Mouse (Mus musculus) urinary bladder, adult 18-20 months (tissue): Measurements from ENCODE around the gene Cacna1d.

Experiments
- DNase-seq, 2 experiments: peaks; one replicate each; pipeline ENCODE4 v3.0.0; 2022; ENCODE audit warnings: low spot score in 2 of 2, mixed read lengths in 2 of 2

Gene Cacna1d

DNA sequence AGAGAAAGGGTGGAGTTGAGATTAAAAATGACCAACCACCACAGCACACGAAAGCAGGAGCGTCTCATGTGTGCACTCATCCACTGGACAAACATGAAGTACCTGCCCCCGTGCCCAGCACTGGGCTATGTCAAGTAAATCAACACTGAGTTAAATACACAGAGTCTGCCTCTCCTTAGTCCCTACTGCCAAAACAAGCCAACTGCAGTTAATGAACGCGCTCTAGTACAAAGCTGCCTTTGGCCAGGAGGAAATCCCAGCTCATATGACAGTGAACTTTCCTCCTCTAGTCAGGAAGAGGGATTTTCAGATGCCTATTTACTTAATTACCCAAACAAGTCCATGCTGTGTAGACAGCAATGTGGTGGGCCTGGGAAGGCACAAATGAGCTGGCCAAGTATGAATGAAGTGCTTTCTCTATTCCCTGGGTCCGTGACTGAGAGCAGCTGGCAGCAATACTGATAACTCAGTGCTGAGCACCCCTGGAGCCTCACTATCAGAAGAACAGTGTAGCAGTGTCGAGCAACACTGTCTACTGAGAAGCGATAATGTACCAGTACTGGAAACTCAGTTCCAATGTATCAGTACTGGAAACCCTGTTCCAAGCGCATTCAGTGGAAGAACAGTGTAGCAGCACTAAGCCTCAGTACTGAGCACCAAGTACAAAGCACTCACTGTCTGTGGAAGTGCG lies 229.5 kb downstream of the Cacna1d start:
- no peak for DNase-seq

DNA sequence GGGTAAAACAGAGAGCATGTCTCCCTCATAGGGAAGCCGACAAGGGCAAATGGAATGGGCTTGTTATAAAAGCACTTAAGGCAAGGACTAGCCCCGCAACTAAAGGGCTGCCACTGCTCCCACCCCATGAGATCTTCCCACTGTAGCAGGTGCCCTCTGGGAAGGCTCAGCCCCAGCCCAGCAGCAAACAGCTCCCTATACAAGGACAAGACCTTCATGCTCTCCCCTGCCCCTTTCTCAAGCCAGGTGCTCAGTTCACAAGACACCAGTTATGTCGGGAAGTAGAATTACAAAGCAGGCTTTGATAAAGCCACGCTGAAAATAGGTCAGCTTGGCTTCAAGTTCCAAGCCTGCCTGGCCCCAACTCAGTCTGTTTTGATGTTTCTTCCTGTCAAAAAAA lies 233.6 kb downstream of the Cacna1d start:
- no peak for DNase-seq

DNA sequence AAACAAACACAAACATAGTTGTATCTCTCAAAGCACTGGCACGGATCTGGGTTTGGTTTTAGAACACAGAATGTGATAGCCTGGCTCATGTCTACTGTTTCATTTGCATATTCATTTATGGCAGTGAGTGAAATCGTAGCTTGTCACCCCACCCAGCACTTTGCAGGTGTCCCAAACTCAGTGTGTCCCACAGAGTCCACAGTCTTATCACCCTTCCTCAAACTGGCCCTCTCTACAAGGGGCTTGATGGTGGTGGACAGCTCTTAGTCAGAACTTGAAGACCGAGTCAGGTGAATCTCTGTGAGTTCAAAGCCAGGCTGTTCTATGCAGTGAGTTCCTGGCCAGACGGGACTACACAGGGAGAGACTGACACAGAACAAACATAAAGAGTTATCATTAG lies 234.8 kb downstream of the Cacna1d start:
- no peak for DNase-seq

DNA sequence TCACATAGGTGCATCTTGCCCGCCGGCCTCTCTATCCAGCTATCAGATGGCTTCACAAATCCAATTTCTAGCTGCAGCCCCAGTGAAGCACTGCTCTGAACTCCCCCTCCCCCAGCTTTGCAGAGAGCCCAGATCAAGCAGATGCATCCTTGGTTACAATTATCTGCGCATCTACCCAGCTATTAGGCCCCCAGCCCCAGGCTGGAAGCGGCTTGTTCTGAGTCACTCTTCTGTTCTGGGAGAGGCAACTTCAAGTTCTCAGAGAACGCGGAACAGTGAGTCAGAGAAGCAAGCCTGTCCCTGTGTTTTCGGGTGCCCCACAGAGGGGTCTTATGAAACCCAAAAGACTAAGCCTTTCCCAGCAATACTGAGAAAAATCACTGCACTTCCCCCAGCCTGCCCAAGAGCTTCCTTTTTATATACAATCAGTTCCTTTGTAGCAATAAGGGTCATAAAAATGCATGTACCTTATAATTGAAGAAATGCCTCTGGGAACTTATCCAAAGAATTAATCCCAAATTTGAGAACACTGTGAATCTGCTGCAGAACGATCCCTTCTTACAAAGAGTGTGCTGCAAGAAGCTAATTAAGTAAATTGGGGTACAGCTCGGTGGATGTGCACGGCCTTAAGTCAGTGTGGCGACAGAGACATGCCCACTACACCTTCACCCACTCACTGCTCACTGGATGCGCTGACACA lies 235.4 kb downstream of the Cacna1d start:
- DNase-seq = no peak

DNA sequence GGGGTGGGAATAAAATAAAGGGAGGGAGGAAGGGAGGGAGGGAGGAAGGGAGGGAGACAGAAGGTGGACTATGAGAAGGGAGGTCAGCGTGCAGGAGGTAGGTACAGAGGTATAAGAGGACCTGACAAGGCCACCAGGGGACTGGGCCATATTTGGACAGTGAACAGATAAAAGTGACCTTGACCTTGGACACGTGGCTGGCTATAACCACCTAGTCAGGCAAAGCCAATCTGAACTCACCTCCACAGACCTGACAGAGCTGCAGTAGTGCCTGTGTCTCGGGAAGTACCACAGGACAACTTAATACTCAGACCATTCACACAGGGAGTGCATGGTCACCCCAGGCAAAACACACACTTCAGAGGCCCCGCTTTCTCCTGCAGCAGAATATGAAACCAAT lies 236.5 kb downstream of the Cacna1d start:
- no peak for DNase-seq

DNA sequence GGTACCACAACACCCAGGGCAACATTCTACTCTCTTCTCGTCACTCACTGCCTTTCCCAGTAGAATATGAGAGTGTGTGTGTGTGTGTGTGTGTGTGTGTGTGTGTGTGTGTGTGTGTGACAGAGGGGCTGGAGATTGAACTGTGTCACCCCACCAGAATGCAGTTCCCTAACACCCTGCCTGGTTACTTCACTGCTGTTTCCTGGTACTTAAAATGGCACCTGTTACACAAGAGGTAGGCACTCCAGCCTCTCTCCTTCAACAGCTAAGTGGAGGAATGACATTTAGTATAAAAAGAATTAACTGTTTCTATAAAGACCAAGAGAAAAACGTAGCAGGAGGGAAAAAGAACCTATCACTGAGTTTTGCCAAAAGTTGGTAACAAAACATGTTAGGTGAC lies 238.4 kb downstream of the Cacna1d start:
- DNase-seq = no peak

DNA sequence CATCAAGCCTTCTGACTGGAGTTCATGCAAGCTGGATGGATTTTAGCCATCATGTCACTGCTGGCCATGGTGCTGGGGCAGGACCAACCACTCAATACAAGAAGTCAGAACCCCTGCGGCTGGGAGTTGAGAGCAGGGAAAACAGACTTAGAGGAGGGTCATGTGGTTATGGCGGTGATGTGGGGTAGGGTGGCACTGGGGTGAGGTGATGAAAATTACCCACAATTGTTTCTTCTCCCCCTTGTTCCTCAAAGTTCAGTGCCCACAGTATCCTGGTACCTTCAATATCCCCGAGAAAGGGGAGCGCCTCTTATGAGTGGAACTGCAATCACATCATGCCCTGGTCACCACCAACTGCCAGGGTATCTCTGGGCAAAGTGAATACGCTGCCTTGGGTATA lies 239.9 kb downstream of the Cacna1d start:
- DNase-seq = no peak

DNA sequence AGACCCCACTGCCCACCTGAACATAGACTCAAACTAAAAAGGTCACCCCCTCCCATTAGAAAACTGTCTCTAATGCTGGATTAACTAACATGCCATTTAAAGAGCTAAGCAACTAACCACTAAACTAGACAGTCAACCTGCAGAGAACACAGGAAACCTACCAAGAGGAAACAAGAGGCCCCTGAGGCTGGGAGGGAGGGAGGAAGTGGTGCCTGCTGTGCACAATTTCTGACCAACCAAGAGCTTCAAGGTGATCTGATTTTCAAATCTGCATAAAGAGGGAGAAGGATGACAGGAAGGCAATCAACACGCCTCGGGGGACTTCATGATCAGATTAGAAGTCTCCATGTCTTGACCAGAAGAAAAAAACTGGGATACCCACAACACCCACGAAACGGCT lies 241.7 kb downstream of the Cacna1d start:
- DNase-seq = no peak

DNA sequence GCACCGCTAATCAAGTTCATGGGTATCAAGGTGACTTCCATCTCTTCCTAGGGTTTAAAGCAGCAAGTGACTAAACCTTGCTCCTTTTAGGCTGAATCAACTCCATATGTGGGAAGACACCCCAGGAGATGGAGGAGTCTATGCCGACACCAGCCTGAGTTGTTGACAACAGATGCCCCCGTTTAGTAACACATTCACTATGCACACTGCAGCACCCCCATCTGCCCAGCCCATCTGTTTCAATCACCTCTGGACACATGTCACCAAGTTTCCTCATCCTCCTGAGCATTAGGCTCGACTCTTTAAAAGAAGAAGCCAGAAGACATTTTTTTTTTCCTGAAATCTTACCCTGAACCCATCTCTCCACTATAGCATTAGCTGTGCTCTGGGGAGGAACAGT lies 242.4 kb downstream of the Cacna1d start:
- DNase-seq = no peak

DNA sequence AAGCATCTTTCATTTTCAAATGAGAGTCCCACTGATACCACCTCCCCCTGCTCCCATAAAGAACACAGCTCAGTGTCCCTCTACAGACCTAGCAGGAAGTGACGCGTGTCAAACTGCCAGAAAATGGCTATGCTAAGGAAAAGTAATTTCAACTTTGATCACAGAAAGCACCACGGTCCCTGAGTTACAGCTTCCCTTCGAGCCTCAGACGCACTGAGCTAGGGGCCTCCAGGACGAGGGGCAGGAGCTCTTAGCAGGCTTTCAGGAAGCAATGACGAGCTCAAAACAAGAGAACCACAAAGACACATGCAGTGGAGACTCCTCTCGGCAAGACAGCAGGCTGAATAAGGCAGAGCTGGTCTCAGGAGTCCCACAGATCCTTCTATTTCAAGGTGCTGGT lies 243.1 kb downstream of the Cacna1d start:
- no peak for DNase-seq

DNA sequence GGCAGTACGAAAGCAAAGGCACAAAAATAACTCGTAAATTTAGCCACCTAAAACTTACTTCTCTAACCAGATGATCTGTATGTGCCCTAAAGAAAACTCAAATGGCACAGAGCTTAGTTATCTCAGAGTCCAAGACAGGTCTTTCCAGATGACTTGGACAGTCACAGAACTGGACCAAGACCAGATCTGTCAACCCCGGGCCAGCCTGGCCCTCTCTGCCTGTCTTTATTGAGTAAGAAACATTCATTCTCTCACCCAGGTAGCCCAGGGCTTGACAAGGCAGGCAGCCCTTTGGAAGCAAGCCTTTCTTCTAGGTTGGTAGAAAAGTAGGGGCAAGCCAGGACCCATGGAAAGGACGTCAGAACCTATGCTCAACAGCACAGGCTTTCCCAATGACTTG lies 243.6 kb downstream of the Cacna1d start:
- no peak for DNase-seq

DNA sequence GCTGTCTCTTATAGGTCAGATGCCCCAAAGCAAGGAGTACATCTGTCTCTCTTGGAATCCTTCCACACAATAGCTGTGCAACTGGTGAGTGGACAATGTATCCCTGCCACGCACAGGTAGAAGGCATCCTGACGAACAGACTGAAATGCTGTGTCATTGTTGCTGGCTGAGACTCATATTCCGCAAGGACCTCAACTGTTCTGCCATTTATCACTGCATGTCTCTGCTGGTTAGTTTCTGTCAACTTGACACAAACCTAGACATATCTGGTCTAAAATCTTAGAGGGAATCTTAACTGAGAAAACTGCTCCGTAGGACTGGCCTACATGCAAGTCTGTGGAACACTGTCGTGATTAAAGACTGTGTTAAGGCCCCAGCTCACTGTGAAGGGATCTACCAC lies 246.5 kb downstream of the Cacna1d start:
- DNase-seq = no peak

DNA sequence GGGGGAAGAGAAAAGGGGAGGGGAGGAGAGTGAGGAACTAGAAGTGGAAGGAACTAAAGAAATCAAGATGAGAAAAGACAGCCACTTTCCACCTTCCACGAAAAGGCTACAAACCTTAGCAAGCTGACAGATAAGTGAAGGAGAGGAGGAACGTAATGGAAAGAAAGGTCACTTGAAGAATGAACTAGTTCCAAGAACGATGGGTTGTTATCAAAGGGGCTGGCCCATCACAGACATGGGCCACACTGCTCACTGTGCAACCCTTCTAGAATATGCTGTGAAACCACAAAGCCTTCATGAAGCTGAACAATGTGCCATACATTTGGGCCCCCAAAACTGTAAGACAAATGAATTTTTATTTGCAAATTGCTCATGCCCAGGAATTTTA lies 248.4 kb downstream of the Cacna1d start:
- DNase-seq = no peak

DNA sequence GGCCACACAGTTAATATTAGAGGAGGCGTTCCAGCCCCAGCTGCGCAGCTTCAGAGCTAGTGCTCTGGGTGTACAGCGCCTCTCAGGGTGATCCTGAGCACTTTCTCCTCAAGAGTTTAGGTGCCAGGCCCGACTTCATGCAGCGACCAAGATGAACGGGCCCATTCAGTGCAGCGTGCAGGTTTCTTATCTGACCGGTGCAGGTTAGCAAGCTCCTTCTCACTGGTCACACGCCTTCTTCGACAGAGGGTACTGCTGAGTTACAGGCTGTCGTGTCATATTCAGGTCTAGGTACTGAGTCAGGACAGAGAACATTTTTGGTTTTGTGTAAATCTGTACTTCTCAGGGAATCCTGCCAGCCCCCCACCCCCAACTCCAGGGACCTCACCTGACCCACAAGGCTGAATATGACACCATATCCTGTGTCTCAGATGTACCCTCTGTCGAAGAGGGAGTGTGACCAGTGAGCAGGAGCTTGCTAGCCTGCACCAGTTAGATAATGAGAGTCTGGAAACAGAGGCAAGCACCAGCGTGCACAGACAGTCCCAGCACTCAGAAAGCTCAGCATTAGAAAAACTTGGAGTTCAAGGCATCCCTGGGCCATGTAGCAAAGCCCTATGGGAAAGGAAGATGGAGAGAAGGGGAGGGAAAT lies 249.0 kb downstream of the Cacna1d start:
- no peak for DNase-seq

DNA sequence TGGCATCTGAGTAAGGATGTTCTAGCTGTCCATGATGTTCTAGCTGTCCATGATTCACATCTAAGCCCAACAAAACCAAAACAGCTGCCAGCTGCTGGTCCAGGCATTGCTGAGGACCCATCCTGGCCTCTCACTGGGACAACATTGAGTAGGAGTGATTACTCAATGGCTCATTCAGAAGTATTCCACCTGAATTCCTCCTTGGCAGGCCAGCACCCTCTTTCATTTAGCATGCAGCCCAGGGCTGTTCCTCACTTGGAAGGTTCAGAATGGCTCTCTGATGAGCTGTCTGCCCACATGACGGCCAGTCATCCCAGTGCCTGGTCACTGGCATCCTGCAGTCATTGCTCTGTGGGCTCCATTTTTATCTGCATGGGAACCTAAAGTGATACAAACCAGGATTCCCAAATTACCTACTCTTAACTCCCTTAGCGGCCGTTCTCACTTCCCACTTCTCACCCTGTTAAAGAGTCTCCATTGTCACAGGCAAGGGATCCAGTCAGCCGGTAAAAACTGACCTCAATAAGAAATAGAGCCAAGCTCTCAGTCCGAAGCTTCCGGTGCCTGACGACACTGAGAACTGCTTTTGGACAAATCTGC lies 250.2 kb downstream of the Cacna1d start:
- no peak for DNase-seq

DNA sequence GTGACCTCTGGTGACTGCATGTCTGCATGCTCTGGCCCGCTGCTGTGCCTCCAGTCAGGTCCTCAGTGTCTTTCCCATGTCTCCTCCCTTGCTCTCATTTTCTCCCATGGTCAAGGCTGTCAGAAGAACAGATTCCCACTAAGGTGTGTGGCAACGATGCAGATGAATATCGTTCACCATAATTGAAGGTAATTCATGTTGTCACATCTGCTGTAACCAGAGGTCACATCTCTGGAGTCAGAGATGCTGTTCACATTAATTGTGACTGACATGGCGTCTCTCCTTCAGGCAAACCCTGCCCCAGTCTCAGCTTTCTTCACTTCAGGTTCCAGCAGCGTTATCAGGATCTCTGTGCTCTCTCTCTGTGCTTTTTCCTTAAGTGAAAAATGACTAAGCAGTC lies 252.4 kb downstream of the Cacna1d start:
- DNase-seq = no peak

DNA sequence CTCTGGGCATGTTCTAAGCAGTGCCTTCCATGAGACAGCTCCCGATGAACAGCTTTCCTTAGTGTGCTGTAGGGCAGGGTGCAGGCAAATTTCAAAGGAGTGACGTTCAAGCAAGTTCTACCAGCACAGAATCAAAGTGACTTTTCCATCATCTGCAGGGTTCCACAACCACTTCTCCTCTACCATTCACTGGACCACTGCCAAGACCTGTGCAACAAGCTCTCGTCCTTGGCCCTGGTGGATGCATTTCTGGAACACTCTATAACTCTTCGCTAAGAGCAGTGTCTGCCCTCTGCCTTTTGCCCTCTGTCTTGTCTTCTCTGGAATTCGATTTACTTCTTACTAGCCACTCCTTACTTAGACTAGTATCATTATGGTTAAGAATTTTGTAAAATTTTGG lies 266.1 kb downstream of the Cacna1d start:
- DNase-seq = no peak

DNA sequence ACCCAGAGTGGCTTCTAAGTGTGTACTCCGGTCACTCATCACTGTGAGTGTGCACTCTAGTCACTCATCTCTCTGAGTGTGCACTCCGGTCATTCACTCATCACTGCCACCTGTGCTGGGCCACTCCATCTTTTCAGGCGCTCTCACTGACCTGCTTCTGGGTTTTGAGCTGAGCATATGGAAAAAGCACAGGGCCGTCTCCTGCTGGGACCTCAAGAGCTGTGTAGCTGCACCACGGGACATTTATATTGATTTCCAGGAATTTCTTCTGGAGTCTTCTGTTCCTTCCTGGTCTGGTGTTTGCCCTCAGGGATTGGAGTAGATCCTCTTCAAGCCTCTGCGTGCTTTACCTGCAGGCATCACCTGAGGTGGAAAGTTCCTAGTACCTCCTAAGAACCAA lies 269.2 kb downstream of the Cacna1d start:
- no peak for DNase-seq

DNA sequence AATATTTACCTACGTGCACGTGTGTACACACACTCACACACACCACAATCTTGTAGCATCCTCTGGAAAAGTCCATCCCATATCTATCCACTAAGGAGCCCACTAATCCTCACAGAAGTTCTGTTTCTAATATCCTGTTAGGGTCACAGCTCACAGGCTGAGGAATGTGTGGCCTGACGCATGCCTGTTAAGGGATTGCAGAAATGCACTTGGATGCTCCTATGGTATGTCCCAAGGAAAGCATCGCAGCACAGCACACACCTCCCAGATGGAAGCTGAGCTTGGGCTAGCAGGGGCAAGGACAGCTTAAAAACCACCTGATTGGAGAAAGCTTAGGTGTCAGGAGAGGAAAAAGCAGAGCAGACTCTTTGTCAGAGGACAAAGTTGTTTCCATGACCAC lies 271.4 kb downstream of the Cacna1d start:
- DNase-seq = no peak

DNA sequence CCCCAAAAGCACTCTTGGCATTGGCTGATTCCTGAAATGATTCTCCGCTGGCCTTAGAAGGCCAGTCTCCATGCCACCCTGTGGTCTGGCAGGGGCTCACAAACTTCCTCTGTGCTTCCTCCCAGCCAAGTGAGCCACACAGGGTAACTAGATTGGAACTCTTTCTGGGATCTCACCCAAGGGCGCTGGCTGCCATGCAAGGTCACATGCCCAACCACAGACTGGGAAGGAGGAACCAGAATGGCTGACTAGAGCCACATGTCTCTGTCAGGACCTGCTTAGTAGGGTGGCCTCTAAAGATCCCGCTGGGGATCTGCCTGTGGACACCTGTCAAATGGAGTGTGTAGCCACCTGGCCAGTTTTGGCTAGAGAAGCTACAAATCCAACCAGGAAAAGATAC lies 273.1 kb downstream of the Cacna1d start:
- no peak for DNase-seq

DNA sequence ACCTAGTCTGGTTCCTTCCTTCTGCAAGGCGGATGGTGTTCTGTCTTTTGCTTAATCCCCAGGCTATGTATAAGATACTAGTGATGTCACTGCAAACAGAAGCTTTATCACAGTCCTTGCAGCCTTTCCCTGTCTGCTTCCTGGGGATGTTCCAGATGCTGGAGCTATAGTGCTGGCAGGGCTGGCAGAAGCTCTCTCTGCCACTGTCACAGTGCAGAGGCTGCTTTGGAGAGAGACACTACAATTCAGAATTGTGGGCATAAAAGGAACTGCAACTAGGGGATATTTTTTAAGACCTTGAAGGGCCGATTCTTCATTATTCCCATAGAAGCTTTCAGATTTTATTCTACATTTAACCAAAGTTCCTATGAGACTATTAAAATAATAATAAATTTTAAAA lies 274.1 kb downstream of the Cacna1d start:
- no peak for DNase-seq

DNA sequence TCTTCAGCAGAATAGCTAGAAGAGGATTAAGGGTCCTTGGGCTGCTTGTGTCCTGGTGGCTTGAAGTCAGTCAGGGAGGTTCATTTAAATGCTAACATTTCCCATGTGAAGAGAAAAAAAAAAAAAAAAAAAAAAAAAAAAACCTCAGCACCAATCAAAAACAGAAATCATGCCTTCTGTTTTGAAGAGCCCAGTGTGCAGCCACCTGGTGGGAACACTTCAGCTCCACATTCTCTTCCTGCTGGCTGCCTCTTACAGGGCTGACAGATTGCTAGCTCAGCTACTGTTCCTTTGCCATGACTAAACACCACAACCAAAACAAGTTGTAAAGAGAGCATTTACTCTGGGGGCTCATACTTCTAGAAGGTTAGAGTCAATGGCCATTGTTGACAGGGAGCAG lies 283.1 kb downstream of the Cacna1d start:
- no peak for DNase-seq

DNA sequence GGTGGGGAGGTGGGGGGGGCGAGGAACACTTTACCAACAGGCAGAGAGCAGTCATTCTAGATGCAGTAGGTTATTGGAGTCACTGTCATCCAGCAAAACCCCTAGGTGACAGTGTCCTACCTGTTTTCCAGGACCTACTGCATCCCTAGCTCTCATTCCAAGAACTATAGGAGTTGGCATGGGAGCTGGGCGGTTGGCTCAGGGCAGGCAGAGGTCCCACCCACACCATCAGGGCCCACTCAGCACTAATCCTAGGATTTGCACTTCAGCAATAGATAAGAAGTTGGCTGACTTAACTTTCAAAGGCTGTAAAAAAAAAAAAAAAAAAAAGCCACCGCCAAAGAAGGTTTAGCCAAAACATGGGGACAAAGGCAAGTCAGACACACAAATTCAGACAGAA lies 285.4 kb downstream of the Cacna1d start:
- no peak for DNase-seq
